Comparison of ENCODE assay signal across 16 mouse cellular contexts in genomic region chr9:91414007-91414661, GRCm38 (mm10). TPM values are rescaled to one million over a fixed set of nuclear protein-coding genes. Genes with fewer than 3 reads are reported as not detected.
DNase-seq lines count a peak whose midpoint lies in the region; ATAC-seq and TF ChIP-seq lines count a peak whose summit lies in the region.
"Had no signal": no experiment of that assay in that cellular context is flagged by ENCODE, and none has a peak within 500 bp of the region (broad histone marks: within the 10 kb centered on the region; RNA-seq: fewer than 3 reads in every experiment).

No protein-coding gene starts in this region.

- H3K27ac ChIP-seq in forebrain, embryonic 13.5 days = peak overlapping the region; percentile 66
- peak overlapping the region; percentile 54 for H3K27ac ChIP-seq in hindbrain, postnatal 0 days
- H3K27ac ChIP-seq in neural tube, embryonic 11.5 days (ENCODE audit: low read depth, low read length) = no peak overlapping the region
- H3K27ac ChIP-seq: layer of hippocampus, adult 2 months had no signal

- H3K9me3 ChIP-seq in forebrain, embryonic 13.5 days (replicated peaks) = no peaks in the 10 kb centered on the region
- no peaks in the 10 kb centered on the region for H3K9me3 ChIP-seq in hindbrain, postnatal 0 days (ENCODE audit: low read length)
- no peaks in the 10 kb centered on the region for H3K9me3 ChIP-seq in neural tube, embryonic 11.5 days (ENCODE audit: control insufficient read depth, low read length)
- H3K9me3 ChIP-seq: megakaryocyte, embryonic 14.5 days had no signal

- H3K4me1 ChIP-seq in forebrain, embryonic 13.5 days = peaks cover 16% of the 10 kb centered on the region
- H3K4me1 ChIP-seq in hindbrain, postnatal 0 days (ENCODE audit: insufficient read depth, low read length) = peaks cover 3% of the 10 kb centered on the region; the same call in 1 of the 2 replicates
- peaks cover 4% of the 10 kb centered on the region; the same call in 1 of the 2 replicates for H3K4me1 ChIP-seq in neural tube, embryonic 11.5 days (ENCODE audit: control insufficient read depth, insufficient read depth, low read length)
- H3K4me1 ChIP-seq: megakaryocyte, embryonic 14.5 days had no signal

- WGBS in forebrain, embryonic 13.5 days = 1% methylated on average over 12 of the region's 12 CpGs
- WGBS in hindbrain, postnatal 0 days = 3% methylated on average over 12 of the region's 12 CpGs
- WGBS in neural tube, embryonic 11.5 days = under 1% methylated on average over 12 of the region's 12 CpGs

- no peak overlapping the region for H3K9ac ChIP-seq in forebrain, embryonic 13.5 days
- no peak overlapping the region; the same call in 1 of the 2 replicates for H3K9ac ChIP-seq in hindbrain, postnatal 0 days (replicated peaks; ENCODE audit: low read length)
- H3K9ac ChIP-seq in neural tube, embryonic 11.5 days (ENCODE audit: low read length) = no peak overlapping the region

- H3K36me3 ChIP-seq in forebrain, embryonic 13.5 days (ENCODE audit: poor library complexity, severe bottlenecking) = no peaks in the 10 kb centered on the region
- H3K36me3 ChIP-seq in hindbrain, postnatal 0 days (ENCODE audit: insufficient read depth, low read length) = no peaks in the 10 kb centered on the region
- no peaks in the 10 kb centered on the region for H3K36me3 ChIP-seq in neural tube, embryonic 11.5 days (ENCODE audit: control insufficient read depth, insufficient read depth, low read length)

- peak overlapping the region; percentile 19; the same call in 1 of the 2 replicates for H3K4me3 ChIP-seq in forebrain, embryonic 13.5 days
- peak overlapping the region; percentile 12; the same call in 1 of the 2 replicates for H3K4me3 ChIP-seq in hindbrain, postnatal 0 days (ENCODE audit: low read length)
- no peak overlapping the region for H3K4me3 ChIP-seq in neural tube, embryonic 11.5 days (ENCODE audit: low read depth, low read length)
- H3K4me3 ChIP-seq: layer of hippocampus, adult 2 months; megakaryocyte, embryonic 14.5 days had no signal

- peak; percentile 67 to 70 for DNase-seq in cerebellum, postnatal 10 days
- no peak for DNase-seq in cerebellum, adult 11 months
- DNase-seq in hindbrain, postnatal 0 days (ENCODE audit: low spot score) = peak; percentile 89
- peak; percentile 77 for DNase-seq in neural tube, embryonic 11.5 days (ENCODE audit: low spot score)
- no peak for DNase-seq in spleen, adult 18-20 months
- no peak for DNase-seq in spleen, postnatal 10 days (ENCODE audit: low spot score in 2 of 2)
- DNase-seq in spleen, postnatal 14 days (ENCODE audit: low spot score in 2 of 2) = no peak
- DNase-seq: cerebellum, adult 9-10 months; heart, postnatal 10 days; kidney, adult 2 months; lung, adult 18-20 months; thymus, postnatal 25 days had no signal

- ATAC-seq in forebrain, embryonic 13.5 days = peak; percentile 87
- ATAC-seq in hindbrain, postnatal 0 days = peak; percentile 82
- peak; percentile 69 for ATAC-seq in neural tube, embryonic 11.5 days (ENCODE audit: insufficient read depth, low FRiP score, low TSS enrichment)

- no peak for TF ChIP-seq CTCF in hindbrain, postnatal 0 days (IDR thresholded peaks at IDR 0.05; ENCODE audit: low read depth)

- H3K27me3 ChIP-seq in forebrain, embryonic 13.5 days = peaks cover 84% of the 10 kb centered on the region
- H3K27me3 ChIP-seq in hindbrain, postnatal 0 days (ENCODE audit: insufficient read depth, low read length) = peaks cover 11% of the 10 kb centered on the region
- peaks cover 50% of the 10 kb centered on the region for H3K27me3 ChIP-seq in neural tube, embryonic 11.5 days (ENCODE audit: control insufficient read depth, insufficient read depth, low read length)

- H3K4me2 ChIP-seq in forebrain, embryonic 13.5 days = peak overlapping the region; percentile 52
- peak overlapping the region; percentile 52 for H3K4me2 ChIP-seq in hindbrain, postnatal 0 days (ENCODE audit: low read depth, low read length)
- peak overlapping the region; percentile 14; the same call in 1 of the 2 replicates for H3K4me2 ChIP-seq in neural tube, embryonic 11.5 days (ENCODE audit: low read depth)

RNA-seq across cellular contexts. Expression of gene Zic1, which starts 48.5 kb away (rescaled TPM):
- 10.8 and 15.1 TPM in 2 replicates for polyA plus RNA-seq in forebrain, embryonic 13.5 days (2015; fragmentation: Nextera tagmentation; extraction: Ambion mirVana)
- 281 and 342 TPM in 2 replicates for total RNA-seq in hindbrain, postnatal 0 days (2014; rRNA removed)
- 19.7 and 21.5 TPM in 2 replicates for polyA plus RNA-seq in hindbrain, postnatal 0 days (2015; fragmentation: Nextera tagmentation; extraction: Ambion mirVana)
- 17.3 and 17.9 TPM in 2 replicates for polyA plus RNA-seq in neural tube, embryonic 11.5 days (2014; fragmentation: Nextera tagmentation; extraction: Ambion mirVana)
- polyA plus RNA-seq: gonadal fat pad, adult 2 months; kidney, adult 2 months had no signal

RNA-seq across cellular contexts. Expression of gene Zic4, which starts 51.9 kb away (rescaled TPM):
- polyA plus RNA-seq in forebrain, embryonic 13.5 days (2015; fragmentation: Nextera tagmentation; extraction: Ambion mirVana) = 48.4 and 62.0 TPM in 2 replicates
- total RNA-seq in hindbrain, postnatal 0 days (2014; rRNA removed) = 107 and 144 TPM in 2 replicates
- 51.0 and 58.2 TPM in 2 replicates for polyA plus RNA-seq in hindbrain, postnatal 0 days (2015; fragmentation: Nextera tagmentation; extraction: Ambion mirVana)
- polyA plus RNA-seq in neural tube, embryonic 11.5 days (2014; fragmentation: Nextera tagmentation; extraction: Ambion mirVana) = 52.2 and 58.1 TPM in 2 replicates
- total RNA-seq: heart, postnatal 10 days had no signal
- polyA plus RNA-seq: gonadal fat pad, adult 2 months; kidney, adult 2 months had no signal

Comparison
In these comparisons a context has a peak if more than half of its experiments do, and no peak if none do; other contexts are left out.
1. DNase-seq: peak in cerebellum, postnatal 10 days (2 of 2), hindbrain, postnatal 0 days (single experiment) and neural tube, embryonic 11.5 days (single experiment); none in cerebellum, adult 11 months (single experiment), spleen, adult 18-20 months (0 of 2), spleen, postnatal 10 days (0 of 2) and spleen, postnatal 14 days (0 of 2).
2. Peak in every context shown above with its lines, with median percentiles within 50 percentile points of each other: ATAC-seq and H3K4me2 ChIP-seq.